Mouse (Mus musculus): Measurements from ENCODE around the gene Asap3. TPM values are rescaled to one million over a fixed set of nuclear protein-coding genes. Genes with fewer than 3 reads are reported as not detected.

The Asap3 gene
- polyA plus RNA-seq, 1 experiment = 6.3 TPM

GRCm38 (mm10) chr4:136242728-136243127 lies 36.6 kb downstream of the Asap3 start:
- Histone ChIP-seq H3K27ac (ENCODE audit: insufficient read depth, low read length) (no peak overlapping the region), H3K4me1 (ENCODE audit: control insufficient read depth, insufficient read depth, low read length) (peaks cover 4% of the 10 kb centered on the region), H3K27me3 (ENCODE audit: control insufficient read depth, insufficient read depth, low read length) (peaks cover 1% of the 10 kb centered on the region; the same call in 1 of the 2 replicates), H3K4me3 (replicated peaks; ENCODE audit: insufficient read depth, low read depth, low read length) (no peak overlapping the region)
- 83% methylated on average over 7 of the region's 7 CpGs for WGBS
- TF ChIP-seq POLR2A (IDR thresholded peaks at IDR 0.05; ENCODE audit: borderline replicate concordance, insufficient read depth, low read length) (no peak), CTCF (IDR thresholded peaks at IDR 0.05; ENCODE audit: borderline replicate concordance, insufficient read depth, low read depth, low read length) (no peak)
- DNase-seq = no peak

GRCm38 (mm10) chr4:136244208-136244607 lies 38.0 kb downstream of the Asap3 start:
- H3K27ac ChIP-seq (ENCODE audit: insufficient read depth, low read length) = no peak overlapping the region
- WGBS = 77% methylated on average over 7 of the region's 7 CpGs
- peaks cover 9% of the 10 kb centered on the region; the same call in 1 of the 2 replicates for H3K27me3 ChIP-seq (ENCODE audit: control insufficient read depth, insufficient read depth, low read length)
- no peak overlapping the region for H3K4me3 ChIP-seq (replicated peaks; ENCODE audit: insufficient read depth, low read depth, low read length)
- peaks cover 11% of the 10 kb centered on the region for H3K4me1 ChIP-seq (ENCODE audit: control insufficient read depth, insufficient read depth, low read length)
- no peak for DNase-seq
- TF ChIP-seq POLR2A (IDR thresholded peaks at IDR 0.05; ENCODE audit: borderline replicate concordance, insufficient read depth, low read length) (no peak), CTCF (IDR thresholded peaks at IDR 0.05; ENCODE audit: borderline replicate concordance, insufficient read depth, low read depth, low read length) (no peak)

- peaks cover 9% of the 10 kb centered on the region; the same call in 1 of the 2 replicates for H3K27me3 ChIP-seq (ENCODE audit: control insufficient read depth, insufficient read depth, low read length)
- H3K4me1 ChIP-seq (ENCODE audit: control insufficient read depth, insufficient read depth, low read length) = peaks cover 11% of the 10 kb centered on the region
- WGBS = 43% methylated on average over 5 of the region's 5 CpGs
- no peak overlapping the region for H3K4me3 ChIP-seq (replicated peaks; ENCODE audit: insufficient read depth, low read depth, low read length)
- no peak overlapping the region for H3K27ac ChIP-seq (ENCODE audit: insufficient read depth, low read length)
- TF ChIP-seq CTCF (IDR thresholded peaks at IDR 0.05; ENCODE audit: borderline replicate concordance, insufficient read depth, low read depth, low read length) (no peak), POLR2A (IDR thresholded peaks at IDR 0.05; ENCODE audit: borderline replicate concordance, insufficient read depth, low read length) (no peak)
- DNase-seq = no peak
These were observed 39.5 kb downstream of the Asap3 start for GRCm38 (mm10) chr4:136245681-136246080.

- TF ChIP-seq CTCF (IDR thresholded peaks at IDR 0.05; ENCODE audit: borderline replicate concordance, insufficient read depth, low read depth, low read length) = no peak
- no peak for TF ChIP-seq POLR2A (IDR thresholded peaks at IDR 0.05; ENCODE audit: borderline replicate concordance, insufficient read depth, low read length)
- no peak for DNase-seq
- 17% methylated on average over 12 of the region's 12 CpGs for WGBS
- H3K27ac ChIP-seq (ENCODE audit: insufficient read depth, low read length) = no peak overlapping the region
- H3K27me3 ChIP-seq (ENCODE audit: control insufficient read depth, insufficient read depth, low read length) = peaks cover 9% of the 10 kb centered on the region; the same call in 1 of the 2 replicates
- peaks cover 11% of the 10 kb centered on the region for H3K4me1 ChIP-seq (ENCODE audit: control insufficient read depth, insufficient read depth, low read length)
- H3K4me3 ChIP-seq (replicated peaks; ENCODE audit: insufficient read depth, low read depth, low read length) = no peak overlapping the region
These were observed 40.4 kb downstream of the Asap3 start for GRCm38 (mm10) chr4:136246568-136246969.

GRCm38 (mm10) chr4:136247386-136247728 lies 41.2 kb downstream of the Asap3 start:
- Histone ChIP-seq H3K4me1 (ENCODE audit: control insufficient read depth, insufficient read depth, low read length) (peaks cover 11% of the 10 kb centered on the region), H3K27me3 (ENCODE audit: control insufficient read depth, insufficient read depth, low read length) (peaks cover 9% of the 10 kb centered on the region; the same call in 1 of the 2 replicates), H3K27ac (ENCODE audit: insufficient read depth, low read length) (no peak overlapping the region), H3K4me3 (replicated peaks; ENCODE audit: insufficient read depth, low read depth, low read length) (no peak overlapping the region)
- TF ChIP-seq POLR2A (IDR thresholded peaks at IDR 0.05; ENCODE audit: borderline replicate concordance, insufficient read depth, low read length) = no peak
- TF ChIP-seq CTCF (IDR thresholded peaks at IDR 0.05; ENCODE audit: borderline replicate concordance, insufficient read depth, low read depth, low read length) = no peak
- no peak for DNase-seq
- 5% methylated on average over 14 of the region's 14 CpGs for WGBS

- H3K27me3 ChIP-seq (ENCODE audit: control insufficient read depth, insufficient read depth, low read length) = peaks cover 9% of the 10 kb centered on the region; the same call in 1 of the 2 replicates
- WGBS = under 1% methylated on average over 46 of the region's 46 CpGs
- no peak for DNase-seq
- peaks cover 11% of the 10 kb centered on the region for H3K4me1 ChIP-seq (ENCODE audit: control insufficient read depth, insufficient read depth, low read length)
- no peak within 1 kb of the TSS for H3K27ac ChIP-seq (ENCODE audit: insufficient read depth, low read length)
- H3K4me3 ChIP-seq (replicated peaks; ENCODE audit: insufficient read depth, low read depth, low read length) = peak within 1 kb of the TSS; percentile 27
- TF ChIP-seq CTCF (IDR thresholded peaks at IDR 0.05; ENCODE audit: borderline replicate concordance, insufficient read depth, low read depth, low read length) = no peak
- no peak for TF ChIP-seq POLR2A (IDR thresholded peaks at IDR 0.05; ENCODE audit: borderline replicate concordance, insufficient read depth, low read length)
These were observed 41.7 kb downstream of the Asap3 start, which contains the start of gene Tcea3 for GRCm38 (mm10) chr4:136247729-136248463. Tcea3 (plus strand) TSS chr4:136247729.

- peaks cover 9% of the 10 kb centered on the region; the same call in 1 of the 2 replicates for H3K27me3 ChIP-seq (ENCODE audit: control insufficient read depth, insufficient read depth, low read length)
- WGBS = 2% methylated on average over 37 of the region's 37 CpGs
These were observed 42.5 kb downstream of the Asap3 start for GRCm38 (mm10) chr4:136248464-136249331.

More at GRCm38 (mm10) chr4:136248464-136249331, 42.5 kb downstream of the Asap3 start:
- Histone ChIP-seq H3K4me3 (replicated peaks; ENCODE audit: insufficient read depth, low read depth, low read length) (no peak overlapping the region), H3K27ac (ENCODE audit: insufficient read depth, low read length) (no peak overlapping the region), H3K4me1 (ENCODE audit: control insufficient read depth, insufficient read depth, low read length) (peaks cover 11% of the 10 kb centered on the region)
- TF ChIP-seq POLR2A (IDR thresholded peaks at IDR 0.05; ENCODE audit: borderline replicate concordance, insufficient read depth, low read length) (no peak), CTCF (IDR thresholded peaks at IDR 0.05; ENCODE audit: borderline replicate concordance, insufficient read depth, low read depth, low read length) (no peak)
- no peak for DNase-seq
